Mouse (Mus musculus) gastrocnemius, postnatal 25 days (tissue): ENCODE data around the gene Ifi214. TPM values are rescaled to one million over a fixed set of nuclear protein-coding genes. Genes with fewer than 3 reads are reported as not detected.
"Not testable (repeated sequence)": the region's sequence is repeated elsewhere in the genome, so short reads cannot be mapped to it uniquely, and the experiment has no call there.

ENCODE experiments used
- DNase-seq: peaks from one replicate; pipeline ENCODE4 v3.0.0; 2022
- long read RNA-seq, 2 experiments: library from polyadenylated mRNA; stranded (forward); transcript quantifications; one replicate each; pipeline ENCODE4 v2.0.0; 2021
- microRNA-seq, 2 experiments: library from miRNA; unstranded; fragments of <30 nt; microRNA quantifications; one replicate each; pipeline ENCODE4 v1.2.0; 2021; ENCODE audit warnings: borderline replicate concordance in 2 of 2
- total RNA-seq, 2 experiments: library from RNA; stranded (reverse); gene quantifications; 1 replicate in 1 of 2; 2 replicates in 1 of 2; pipeline ENCODE4 v1.2.3; 2021

The Ifi214 gene
- total RNA-seq: not detected
- long read RNA-seq, experiment 1: 0 reads
- long read RNA-seq, experiment 2: 0 reads

- DNase-seq: not testable (repeated sequence)
These were observed at the start of gene Ifi214 for GRCm38 (mm10) chr1:173535791-173536190. Gene Ifi214 (minus strand): TSS chr1:173535957.

- no peak for DNase-seq
These were observed 44.3 kb upstream of the Ifi214 start for GRCm38 (mm10) chr1:173579921-173580585.

- no peak for DNase-seq
These were observed 43.3 kb upstream of the Ifi214 start for GRCm38 (mm10) chr1:173579079-173579478.

- not testable (repeated sequence) for DNase-seq
These were observed 14.8 kb upstream of the Ifi214 start for GRCm38 (mm10) chr1:173550491-173551050.

- DNase-seq: not testable (repeated sequence)
These were observed 13.0 kb upstream of the Ifi214 start for GRCm38 (mm10) chr1:173548798-173549197.

GRCm38 (mm10) chr1:173521452-173521851 is 14.3 kb downstream of the Ifi214 start:
- DNase-seq: no peak

- not testable (repeated sequence) for DNase-seq
These were observed 25.2 kb downstream of the Ifi214 start for GRCm38 (mm10) chr1:173510595-173510994.

- not testable (repeated sequence) for DNase-seq
These were observed 44.3 kb downstream of the Ifi214 start for GRCm38 (mm10) chr1:173491483-173491882.

GRCm38 (mm10) chr1:173490812-173491480 is 44.8 kb downstream of the Ifi214 start, which contains the start of gene Ifi206:
Gene Ifi206 (minus strand): TSS chr1:173491041.
- not testable (repeated sequence) for DNase-seq

- DNase-seq: not testable (repeated sequence)
These were observed 54.6 kb downstream of the Ifi214 start for GRCm38 (mm10) chr1:173481182-173481574.

- not testable (repeated sequence) for DNase-seq
These were observed 55.2 kb downstream of the Ifi214 start for GRCm38 (mm10) chr1:173480399-173481181.

Small RNA genes lying within 50 kb of the gene (microRNA-seq; reads per million reads assigned to microRNA genes)
- 0 reads per million in 2 experiments for gene Gm44481

Other genes starting within 250 kb of the Ifi214 start
- 1 to 10 TPM; 3.4 to 5.2 TPM for gene Ackr1, start 202.2 kb downstream of the Ifi214 start, total RNA-seq
- gene Aim2, start 185.1 kb downstream of the Ifi214 start, total RNA-seq: under 1 TPM; 0.46 to 0.56 TPM
- 10 to 100 TPM in 1 of 2 experiments, 1 to 10 TPM in 1; 9.9 to 11.4 TPM for gene Cadm3, start 168.3 kb downstream of the Ifi214 start, total RNA-seq
- gene Ifi206, start 44.9 kb downstream of the Ifi214 start, total RNA-seq: not detected
- gene Ifi213, start 63.3 kb upstream of the Ifi214 start, total RNA-seq: under 1 TPM in 1 of 2 experiments, not detected in 1; 0.19 TPM
- gene Ifi209, start 95.0 kb upstream of the Ifi214 start, total RNA-seq: under 1 TPM; 0.10 to 0.16 TPM
- gene Ifi208, start 137.7 kb upstream of the Ifi214 start, total RNA-seq: under 1 TPM in 1 of 2 experiments, not detected in 1; 0.19 TPM
- gene Ifi207, start 205.8 kb upstream of the Ifi214 start, total RNA-seq: 1 to 10 TPM; 2.2 to 2.9 TPM
- 1 to 10 TPM; 2.7 to 3.6 TPM for gene Ifi204, start 231.0 kb upstream of the Ifi214 start, total RNA-seq